Mouse (Mus musculus) urinary bladder, postnatal 25 days (tissue): ENCODE measurements around the gene Nr1h2.

Source experiments
- DNase-seq: peaks from one replicate; pipeline ENCODE4 v3.0.0; 2022; ENCODE audit warnings: low spot score

Nr1h2 gene

DNA sequence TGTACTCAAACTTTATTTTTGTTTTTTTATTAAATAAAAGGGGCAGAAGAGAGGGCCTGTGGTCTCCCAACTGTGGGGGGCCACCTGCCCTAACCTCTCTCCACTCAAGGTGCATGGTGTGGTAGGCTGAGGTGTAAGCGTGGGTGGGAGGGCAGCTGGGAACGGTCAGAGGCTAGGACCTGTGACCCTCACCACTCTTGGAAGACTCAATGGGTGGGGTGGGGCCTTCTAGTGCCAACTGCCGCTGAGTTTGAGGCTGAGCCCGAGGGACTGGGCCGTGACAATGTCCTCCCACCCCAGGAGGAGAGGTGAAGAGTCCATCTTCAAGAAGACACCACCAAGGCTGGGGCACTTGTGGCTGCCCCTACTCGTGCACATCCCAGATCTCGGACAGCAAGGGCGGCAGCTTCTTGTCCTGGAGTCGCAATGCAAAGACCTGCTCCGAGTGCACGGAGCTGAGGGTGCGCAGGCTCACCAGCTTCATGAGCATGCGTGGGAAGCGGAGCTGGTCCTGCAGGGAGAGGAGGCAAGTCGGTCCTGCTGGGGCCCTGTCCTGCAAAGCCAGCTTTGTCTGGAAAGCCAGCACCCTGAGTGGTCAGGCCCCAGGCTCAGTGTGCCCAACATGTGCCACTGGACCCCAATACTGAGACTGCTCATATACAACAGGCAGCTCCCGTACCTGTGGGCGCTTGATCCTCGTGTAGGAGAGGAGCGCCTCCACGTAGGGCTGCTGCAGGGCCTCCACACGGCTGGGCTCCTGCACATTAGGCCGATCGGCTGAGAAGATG is 3.9 kb downstream of the Nr1h2 start:
- DNase-seq, result no peak

DNA sequence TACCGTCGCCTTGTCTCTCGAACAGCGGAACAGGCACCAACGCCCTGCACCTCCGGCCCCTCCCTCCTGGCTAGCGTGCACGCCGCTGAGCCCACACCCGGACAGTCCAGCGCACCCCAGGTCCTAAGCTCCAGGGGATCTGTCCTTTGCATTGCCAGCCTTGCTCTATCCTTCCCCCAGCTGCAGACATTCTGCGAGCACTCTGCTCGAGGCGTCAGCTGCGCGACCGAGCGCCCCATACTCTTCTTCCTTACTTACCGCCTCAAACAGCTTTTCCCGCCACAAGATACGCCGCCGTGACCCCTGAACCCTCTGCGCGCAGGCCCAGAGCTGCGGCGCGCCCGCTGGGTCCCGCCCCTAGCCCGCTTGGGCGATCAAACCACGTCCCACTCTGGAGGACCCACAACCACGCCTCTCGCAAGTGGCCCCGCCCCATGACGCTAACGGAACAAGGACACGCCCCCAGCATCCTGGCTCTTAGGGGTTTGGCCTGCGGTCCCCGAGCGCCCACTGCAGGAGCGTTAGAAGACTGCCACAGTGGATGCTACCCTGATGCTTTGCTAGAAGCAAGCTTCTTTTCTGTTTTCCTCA is 5.2 kb downstream of the Nr1h2 start, which contains the start of gene Pold1:
Pold1 (minus strand) TSS at position 353 of the 591 bp plus-strand sequence.
- peak; percentile 99 for DNase-seq

DNA sequence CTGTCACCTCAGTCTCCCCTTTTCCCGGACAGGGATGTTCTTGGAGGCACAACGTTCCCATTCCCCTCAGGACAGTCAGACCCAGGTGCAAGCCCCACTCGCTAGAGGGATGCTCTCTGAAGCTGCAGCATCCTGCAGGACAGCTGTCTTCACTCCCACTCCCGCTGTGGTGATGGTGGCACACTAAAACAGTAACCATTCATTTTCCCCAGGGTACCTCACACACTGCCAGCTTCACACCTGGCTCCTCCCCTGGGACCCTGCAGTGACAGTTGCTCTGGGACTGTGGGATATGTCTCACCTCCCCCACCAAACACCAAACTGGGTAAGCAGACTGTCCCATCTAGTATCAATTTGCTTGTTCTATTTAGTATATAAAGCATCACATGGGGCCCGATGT is 6.0 kb downstream of the Nr1h2 start:
- no peak for DNase-seq

DNA sequence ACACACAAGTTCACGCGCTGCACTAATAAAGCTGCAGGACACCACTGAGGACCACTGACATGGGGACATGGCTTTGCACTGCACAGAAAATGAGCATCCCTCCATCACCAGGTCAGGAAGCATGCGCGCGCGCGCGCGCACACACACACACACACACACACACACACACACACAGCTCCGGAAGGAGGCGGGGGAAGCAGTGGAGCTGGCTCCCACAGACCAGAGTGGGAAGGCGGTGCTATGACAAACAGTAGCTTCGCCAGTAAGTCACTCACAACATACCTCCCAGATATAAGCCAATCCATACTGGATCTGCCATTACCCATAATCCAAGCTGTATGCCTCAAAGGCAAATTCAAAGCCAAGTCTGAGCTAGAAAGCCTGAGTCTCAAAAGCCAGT is 6.7 kb downstream of the Nr1h2 start:
- DNase-seq, result no peak

DNA sequence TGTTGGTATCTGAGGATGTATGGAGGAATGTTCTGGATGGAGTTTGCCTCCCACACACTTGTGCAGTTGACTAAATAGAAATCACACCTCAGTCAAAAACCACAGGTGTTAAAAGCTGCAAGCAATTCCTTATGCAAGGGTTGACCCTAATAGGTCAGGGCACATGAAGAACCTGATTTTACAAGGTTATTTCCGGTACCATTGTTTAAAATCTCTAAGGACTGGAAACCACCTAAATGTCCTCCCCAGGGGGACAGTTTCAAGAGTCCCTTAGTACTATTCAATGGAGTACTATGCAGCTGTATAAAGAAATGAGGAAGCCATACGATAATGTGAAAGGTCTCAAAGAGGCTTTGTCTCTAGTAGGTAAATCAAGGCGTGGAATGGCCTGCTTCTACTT is 7.5 kb downstream of the Nr1h2 start:
- DNase-seq, result no peak

DNA sequence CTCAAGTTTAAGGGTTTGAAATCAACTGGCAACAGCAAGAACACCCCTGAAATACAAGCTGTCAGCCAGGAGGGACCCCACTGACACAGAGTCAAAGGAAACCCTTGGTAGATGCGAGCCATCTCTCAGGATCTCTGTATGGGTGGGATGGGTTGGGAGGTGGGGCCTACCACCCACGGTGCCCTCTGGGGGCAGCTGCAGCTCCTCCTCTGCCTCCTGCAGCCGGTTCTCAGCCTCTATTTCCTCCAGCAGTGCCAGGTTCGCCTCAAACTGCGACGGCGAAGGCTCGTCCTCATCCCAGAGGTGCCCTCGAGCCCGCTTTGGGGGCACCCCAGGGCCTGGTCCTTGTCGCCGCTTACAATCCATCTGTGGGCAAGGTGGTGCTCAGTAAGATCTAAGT is 10.7 kb downstream of the Nr1h2 start:
- no peak for DNase-seq

DNA sequence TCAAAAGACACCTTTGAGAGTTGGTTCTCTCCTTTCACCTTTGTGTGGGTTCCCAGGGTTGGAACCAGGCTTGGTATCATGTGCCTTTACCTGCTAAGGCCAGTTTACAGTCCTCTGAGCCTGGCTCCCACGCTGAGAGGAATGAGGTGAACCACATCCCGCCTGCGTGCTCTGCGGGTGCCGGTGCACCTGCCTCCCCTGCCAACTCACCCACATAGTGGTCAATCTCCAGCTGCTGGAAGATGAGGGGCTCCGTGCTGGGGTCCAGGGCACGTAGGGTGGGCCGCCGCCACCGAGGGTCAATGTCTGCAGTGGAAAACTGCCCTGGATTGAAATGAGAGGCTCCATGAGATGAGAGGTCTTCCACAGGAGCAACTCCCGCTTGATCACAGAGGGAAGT is 11.2 kb downstream of the Nr1h2 start:
- no peak for DNase-seq

DNA sequence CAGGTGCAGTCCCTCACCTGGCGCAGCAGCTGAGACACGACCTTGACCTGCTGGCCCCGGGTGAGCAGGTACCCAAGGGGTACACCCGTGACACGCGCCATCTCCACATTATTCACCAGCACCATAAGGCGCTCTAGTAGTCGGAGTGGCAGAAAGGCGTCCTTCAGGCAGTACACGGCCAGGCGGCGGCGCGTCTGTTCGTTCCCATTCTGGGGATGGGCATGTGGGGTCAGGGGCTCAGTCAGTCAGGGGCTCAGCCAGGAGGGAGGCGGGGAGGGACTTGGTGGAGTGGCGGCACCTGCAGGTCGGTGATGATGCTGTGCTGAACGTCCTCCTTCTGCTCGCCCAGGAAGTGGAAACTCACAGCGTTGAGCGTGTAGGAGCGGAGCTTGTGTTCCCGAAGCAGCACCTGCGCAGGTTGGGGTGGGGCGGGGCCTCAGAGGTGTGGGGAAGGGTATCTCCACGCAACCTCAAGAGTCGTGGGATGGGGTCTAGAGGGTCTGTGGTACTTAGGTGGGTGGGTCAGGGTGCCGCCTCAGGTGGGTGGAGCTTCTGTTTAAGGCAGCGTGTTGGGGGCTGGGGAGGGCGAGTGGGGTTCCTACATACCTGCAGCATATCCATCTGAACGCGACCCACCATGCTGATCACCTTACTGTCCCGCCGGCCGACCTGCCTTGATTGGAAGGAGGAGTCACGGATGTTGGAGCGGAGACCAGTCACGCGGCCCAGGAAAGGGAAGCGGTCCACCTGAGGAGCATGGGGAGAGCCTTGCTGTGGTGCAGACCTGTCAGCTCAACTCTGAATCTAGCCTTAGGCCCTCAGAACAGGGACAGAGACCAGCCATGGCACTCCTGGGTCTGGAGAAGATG is 14.8 kb downstream of the Nr1h2 start:
- no peak for DNase-seq

DNA sequence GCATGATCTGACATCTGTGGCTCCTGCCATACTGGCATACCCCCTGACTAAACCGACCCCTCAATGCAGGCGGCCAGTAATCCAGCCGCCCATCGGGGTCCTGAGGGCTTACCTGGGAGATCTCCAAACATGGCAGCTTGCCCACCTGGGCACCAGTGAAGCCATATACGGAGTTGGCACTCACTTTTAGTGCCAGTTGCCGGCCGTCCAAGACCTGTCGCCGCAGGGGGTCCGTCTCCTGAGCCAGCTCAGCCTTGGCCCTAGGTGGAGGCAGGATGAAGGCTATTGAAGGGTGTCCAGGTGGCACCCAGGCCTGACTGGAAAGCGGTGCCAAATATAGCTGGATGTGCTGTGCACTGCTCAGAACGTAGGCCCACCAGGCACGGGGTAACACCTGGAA is 16.3 kb downstream of the Nr1h2 start:
- no peak for DNase-seq

DNA sequence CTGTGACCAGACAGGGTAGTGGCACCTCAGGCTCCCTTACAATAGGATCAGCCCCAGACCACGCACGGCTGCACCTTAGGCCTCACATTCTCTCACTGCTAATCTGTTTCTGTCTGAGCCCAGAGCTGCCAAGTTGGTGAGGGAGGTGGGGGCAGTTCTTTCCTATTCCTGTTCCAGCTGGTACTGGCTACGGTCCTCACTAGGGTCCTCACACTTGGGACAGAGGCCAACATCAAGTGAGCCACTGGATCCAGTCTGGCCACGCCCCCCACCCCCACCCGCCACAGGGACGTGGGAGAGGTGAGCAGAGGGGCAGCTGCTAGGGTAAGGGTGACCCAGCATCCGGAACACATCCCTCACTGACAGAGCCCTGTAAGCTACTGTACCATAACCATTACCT is 16.7 kb downstream of the Nr1h2 start:
- no peak for DNase-seq

DNA sequence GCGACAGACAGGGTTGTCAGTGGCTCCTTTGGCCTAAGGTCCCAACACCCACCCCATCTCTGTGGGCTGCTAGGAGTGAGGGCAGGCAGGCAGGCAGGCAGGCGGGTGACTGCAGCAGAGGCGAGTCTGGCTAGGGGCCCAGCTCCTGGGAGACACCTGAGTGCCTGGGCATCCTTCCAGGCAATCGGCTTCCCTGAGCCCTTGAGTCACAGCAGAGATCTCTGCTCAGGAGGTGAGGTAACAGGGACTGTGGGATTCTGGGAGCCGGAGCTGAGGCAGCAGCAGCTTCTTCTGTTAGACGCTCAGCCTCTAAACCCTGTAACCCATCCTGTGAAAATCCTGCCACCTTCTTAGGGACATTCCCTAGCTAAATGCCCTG is 17.2 kb downstream of the Nr1h2 start:
- no peak for DNase-seq

DNA sequence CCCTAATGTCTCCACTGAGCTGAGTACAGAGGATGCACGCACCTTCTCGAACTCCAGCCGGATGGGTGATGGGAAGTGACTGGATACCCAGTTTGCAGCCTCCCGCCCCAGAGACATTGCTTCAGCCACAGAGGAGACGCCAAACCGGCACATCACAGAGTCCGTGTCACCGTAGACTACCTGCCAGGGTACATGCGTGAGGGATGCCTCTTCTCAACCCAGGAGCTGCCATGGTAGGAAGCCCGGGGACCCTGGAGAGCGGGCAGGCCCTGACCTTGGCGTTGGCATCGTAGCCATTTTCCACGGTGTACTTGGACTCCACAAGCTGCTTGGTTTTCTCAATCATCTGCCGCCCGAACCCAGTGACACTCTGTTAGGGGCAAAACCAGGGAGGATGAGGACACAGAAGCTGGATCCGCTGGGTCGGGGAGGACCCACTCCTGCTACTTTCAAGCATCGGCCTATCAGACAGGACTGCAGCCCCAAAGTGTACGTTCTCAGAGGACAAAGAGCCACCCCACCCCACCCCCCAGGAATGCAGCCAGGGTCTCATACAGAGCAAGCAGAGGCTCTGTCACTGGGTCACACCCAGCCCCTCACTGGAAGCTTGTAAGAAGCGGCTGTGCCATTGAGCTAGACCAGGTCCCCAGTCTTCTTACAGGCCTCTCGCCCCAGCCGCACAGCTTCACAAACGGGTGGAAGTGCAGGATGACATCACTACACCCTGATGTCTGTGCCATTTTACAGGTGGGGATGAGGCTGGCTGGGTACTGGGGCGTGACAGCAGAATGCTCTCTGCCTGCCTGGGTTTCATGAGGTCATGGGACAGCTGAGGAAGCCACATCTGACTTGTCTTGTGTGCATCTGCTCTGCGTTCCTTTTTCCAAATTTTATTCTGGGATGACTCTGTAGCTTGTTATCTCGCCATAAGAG is 17.8 kb downstream of the Nr1h2 start:
- DNase-seq, result no peak

DNA sequence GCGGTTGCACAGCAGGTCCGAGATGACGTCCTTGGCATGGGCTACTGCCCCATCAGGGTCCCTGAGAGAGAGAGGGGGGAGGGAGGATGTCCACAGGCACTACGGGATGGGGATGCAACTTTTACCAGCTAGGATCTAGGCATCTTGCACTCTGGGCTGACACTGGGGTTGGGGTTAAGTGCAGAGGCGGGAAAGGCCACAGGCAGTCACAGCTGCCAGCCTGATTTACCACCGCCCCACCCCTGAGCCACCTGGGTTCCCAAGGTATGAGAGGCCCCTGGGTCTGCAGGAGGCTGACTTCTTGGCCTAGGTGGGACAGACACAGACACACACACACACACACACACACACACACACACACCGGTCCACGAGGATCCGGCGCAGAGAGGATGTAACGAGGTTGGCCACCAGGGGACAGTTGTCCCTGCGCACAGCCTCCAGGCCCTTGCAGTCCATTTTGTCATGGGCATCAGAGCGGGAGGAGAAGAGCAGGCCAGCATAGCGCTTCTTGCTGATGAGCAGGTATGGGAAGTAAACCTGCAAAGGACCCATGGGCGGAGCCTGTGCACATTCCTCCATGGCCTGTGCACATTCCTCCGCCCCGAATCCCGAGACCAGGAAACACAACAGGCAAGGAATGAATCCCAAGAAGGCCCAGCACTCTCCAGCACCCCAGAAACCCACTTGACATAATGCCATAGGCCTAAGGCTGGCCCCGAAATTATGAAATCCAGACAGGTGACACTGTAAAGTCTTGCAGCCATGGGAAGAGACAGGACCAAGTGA is 18.9 kb downstream of the Nr1h2 start:
- no peak for DNase-seq

DNA sequence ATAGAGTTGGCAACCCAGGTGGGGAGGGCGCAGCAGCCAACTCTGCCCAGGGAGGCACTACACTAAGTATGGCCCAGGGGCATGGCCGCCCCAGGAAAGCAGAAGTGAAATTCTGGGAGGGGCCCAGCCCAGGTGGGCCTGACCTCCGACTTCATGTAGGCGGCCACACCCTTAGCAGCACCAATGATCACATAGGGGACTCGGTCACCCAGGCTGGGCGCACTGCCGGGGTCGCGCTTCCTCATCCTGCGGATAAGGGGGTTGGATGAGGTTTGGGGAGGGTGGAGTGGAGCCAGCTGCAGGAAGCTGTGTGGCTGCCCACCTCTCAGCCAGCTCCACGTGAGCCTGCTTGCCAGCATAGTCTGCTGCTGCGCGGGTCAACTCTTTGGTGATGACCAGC is 19.5 kb downstream of the Nr1h2 start:
- no peak for DNase-seq

DNA sequence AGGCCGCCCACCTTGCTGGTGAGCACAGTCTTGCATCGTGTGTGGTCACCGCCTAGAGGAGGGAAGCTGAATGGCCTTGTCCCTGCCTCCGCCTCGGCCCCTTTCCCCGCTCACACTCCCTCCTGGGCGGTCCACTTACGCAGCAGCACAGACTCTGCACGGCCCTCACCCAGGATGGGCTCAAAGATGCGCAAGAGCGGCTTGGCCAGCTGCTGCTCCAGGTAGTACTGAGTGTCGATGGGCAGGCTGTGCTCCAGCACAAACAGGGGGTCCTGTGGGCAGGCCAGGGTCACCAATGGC is 20.1 kb downstream of the Nr1h2 start:
- DNase-seq, result no peak

DNA sequence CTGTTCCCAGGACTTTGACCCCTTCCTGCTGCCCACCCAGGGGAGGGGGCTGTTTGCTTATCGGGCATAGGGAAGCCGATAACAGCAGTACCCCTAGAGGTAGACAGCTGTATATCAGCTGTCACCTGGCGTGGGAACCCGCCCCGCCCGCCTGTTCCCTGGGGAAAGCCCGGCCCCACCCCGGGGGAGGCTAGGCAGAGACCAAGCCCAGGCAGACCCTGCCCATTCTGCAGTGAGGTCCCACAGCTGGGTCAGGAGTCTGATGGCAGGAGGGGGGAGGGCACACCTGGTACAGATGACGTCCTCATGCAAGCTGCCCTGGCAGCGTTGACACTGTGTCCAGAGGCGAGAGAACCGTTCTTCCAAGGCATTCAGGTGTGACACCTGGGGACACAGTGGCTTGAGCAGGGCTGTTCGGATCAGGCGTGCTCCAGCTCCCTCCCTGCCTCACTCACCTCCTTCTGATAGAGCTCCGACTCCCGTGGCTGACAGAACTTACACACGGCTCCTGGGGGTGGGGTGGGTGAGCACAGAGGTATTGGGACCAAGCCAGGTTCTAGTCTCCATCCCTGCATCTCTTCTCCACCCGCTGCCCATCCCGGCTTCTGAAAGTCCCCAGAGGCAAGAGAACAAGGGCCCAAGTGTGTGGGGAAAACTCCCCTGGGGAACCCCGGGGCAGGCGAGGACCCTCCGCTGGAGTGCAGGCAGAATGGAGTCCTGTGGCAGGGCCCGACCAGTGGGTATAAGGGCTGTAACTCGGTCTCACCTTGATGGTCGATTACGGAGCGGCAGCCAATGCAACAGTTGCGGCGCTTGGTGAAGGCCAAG is 20.6 kb downstream of the Nr1h2 start:
- no peak for DNase-seq

DNA sequence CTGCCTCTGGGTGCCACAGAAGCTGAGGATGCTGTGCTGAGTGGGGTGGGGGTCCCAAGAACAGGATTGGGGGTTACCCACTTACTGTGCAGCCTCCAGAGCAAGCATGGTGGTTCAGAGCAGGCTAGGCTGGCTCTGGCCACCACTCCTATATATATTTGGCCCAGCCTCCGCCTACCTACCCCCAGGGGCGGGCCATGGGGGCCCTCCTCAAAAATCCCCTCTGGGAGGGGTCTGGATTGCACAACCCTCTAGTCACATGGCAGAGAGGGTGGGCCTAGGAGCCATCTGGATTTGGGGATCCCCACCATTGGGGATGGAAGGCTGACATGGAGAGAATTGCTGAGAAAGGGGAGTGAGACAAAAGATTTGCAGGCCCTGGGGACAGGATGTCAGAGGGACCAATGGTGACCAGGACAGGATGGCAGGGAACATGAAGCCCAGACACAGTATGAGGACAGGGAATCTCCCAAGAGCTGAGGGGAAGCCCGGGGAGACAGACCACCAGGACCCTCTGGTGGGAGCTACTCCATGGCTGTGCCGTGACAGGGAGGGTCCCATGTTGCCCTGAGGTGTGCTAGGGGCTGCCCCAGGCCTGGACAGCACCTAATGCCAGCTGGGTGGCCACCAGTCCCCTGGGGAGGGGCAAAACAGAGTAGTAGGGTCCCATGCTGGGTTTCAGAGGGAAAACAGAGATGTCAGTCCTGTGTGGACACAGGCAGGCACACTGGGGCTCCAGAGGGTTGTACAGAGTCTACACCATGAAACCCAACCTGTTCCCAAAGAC is 21.6 kb downstream of the Nr1h2 start, which contains the start of gene Spib:
Spib (minus strand) TSS at position 126 of the 787 bp plus-strand sequence.
- no peak for DNase-seq

DNA sequence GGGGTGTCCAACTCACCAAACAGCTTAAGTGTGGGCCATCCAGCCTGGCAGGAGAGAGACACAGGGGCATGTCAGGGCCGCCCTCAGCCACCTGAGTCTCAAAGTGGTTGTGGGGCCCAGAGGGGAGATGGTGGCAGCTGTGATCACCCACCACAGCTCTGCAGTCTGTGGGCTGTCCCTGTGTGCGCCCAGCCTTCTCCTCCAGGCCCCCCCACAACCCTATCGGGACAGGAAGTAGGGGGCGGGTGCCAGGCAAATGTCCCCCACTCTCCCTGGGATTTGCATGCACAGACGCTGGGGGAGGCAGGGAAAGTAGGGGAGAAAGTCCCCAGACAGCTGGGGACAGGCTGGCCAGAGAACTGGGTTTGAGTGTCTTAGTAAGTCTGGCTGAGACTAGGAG is 22.5 kb downstream of the Nr1h2 start:
- no peak for DNase-seq

DNA sequence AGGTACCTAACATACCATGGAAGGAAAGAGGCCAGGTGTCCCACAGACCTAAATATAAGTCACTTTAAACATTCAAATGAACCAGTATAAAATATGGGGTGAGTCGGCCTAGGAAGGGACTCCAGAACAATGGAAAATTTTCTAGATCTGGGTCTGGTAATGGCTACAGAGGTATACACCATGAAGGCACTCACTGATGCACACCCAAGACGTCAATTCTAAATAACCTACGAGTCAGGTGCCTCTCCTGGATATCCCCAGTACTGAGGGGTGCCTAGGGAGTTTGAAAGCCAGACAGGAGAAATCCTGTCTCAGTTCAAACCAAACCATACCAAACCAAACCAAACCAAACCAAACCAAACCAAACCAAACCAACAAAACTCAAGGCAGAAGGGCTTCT is 23.2 kb downstream of the Nr1h2 start:
- DNase-seq, result no peak

DNA sequence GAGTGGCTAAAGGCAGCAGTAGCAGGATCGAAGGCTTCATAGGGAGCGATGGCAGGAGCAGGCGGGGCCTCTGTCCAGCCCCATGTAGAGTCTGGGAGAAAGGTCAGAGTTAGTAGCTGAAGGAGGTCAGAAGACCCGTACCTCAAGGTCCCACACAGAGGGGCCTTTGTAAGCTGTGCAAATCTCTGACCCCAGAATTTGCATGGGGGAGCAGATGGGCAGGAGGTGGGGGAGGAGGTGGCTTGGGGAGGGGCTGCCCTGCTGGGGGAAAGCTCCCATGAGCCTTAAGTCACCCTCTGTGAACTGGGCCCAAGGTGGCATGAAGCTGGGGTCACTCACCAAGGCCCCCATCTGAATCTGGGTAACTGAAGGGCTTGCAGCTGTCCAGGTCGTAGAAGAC is 24.2 kb downstream of the Nr1h2 start:
- DNase-seq, result no peak
